9 mouse cellular contexts compared by ENCODE assay signal in the genomic region with DNA sequence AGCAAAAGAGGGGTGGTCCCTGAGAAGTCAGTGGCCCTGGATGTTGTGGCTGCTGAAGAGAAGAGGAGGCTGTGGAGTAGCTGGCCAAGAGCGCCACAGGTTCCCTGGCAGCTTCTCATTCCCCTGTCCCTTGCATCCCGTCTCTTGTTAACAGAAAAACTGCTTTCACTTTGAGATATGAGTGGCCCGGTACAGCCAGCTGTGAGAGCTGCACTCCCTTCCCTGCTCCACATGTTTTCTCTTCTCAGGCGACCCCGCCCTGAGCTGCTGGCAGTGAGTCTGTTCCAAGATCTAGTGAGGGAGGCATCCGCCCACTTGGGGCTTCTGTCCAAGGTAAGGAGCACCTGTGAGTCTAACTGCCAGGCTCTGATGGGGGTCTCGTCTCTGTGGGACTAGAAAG. TPM values are rescaled to one million over a fixed set of nuclear protein-coding genes. Genes with fewer than 3 reads are reported as not detected.
DNase-seq lines count a peak whose midpoint lies in the region; ATAC-seq and TF ChIP-seq lines count a peak whose summit lies in the region.
"Not testable (repeated sequence)": the region's sequence is repeated elsewhere in the genome, so short reads cannot be mapped to it uniquely, and the experiment has no call there.
"Had no signal": no experiment of that assay in that cellular context is flagged by ENCODE, and none has a peak within 500 bp of the region (broad histone marks: within the 10 kb centered on the region; RNA-seq: fewer than 3 reads in every experiment).

No protein-coding gene starts in this region.

- ATAC-seq in heart, embryonic 13.5 days (ENCODE audit: extremely low read depth, insufficient number of reproducible peaks, low FRiP score, low TSS enrichment); kidney, postnatal 0 days (replicated peaks; ENCODE audit: low FRiP score, low read depth): not testable (repeated sequence)

- H3K9me3 ChIP-seq in heart, embryonic 13.5 days; kidney, postnatal 0 days (replicated peaks; ENCODE audit: low read length): not testable (repeated sequence)

- not testable (repeated sequence) for H3K4me1 ChIP-seq in heart, embryonic 13.5 days; kidney, postnatal 0 days (replicated peaks; ENCODE audit: insufficient read depth, low read length); small intestine, adult 2 months (ENCODE audit: control insufficient read depth, insufficient read depth, insufficient read length, low read length)

- not testable (repeated sequence) for TF ChIP-seq POLR2A in small intestine, adult 2 months (IDR thresholded peaks at IDR 0.05; ENCODE audit: low read depth, low read length)

- TF ChIP-seq CTCF in kidney, postnatal 0 days (IDR thresholded peaks at IDR 0.05; ENCODE audit: low read depth); small intestine, adult 2 months (IDR thresholded peaks at IDR 0.05; ENCODE audit: extremely low read depth, insufficient read length, insufficient replicate concordance, low read depth, low read length): not testable (repeated sequence)

- not testable (repeated sequence) for H3K4me3 ChIP-seq in heart, embryonic 13.5 days; kidney, postnatal 0 days (replicated peaks; ENCODE audit: low read depth, low read length)
- peak overlapping the region; percentile 25 for H3K4me3 ChIP-seq in small intestine, adult 2 months (ENCODE audit: low read depth, low read length)

- not testable (repeated sequence) for H3K27me3 ChIP-seq in heart, embryonic 13.5 days (replicated peaks); kidney, postnatal 0 days (ENCODE audit: insufficient read depth, low read length); small intestine, adult 2 months (ENCODE audit: control insufficient read depth, insufficient read depth, low read length)

- H3K36me3 ChIP-seq in heart, embryonic 13.5 days; kidney, postnatal 0 days (ENCODE audit: insufficient read depth, low read length); small intestine, adult 2 months (ENCODE audit: control insufficient read depth, insufficient read depth, low read length): not testable (repeated sequence)

- not testable (repeated sequence) for H3K27ac ChIP-seq in heart, embryonic 13.5 days (replicated peaks)
- H3K27ac ChIP-seq in kidney, postnatal 0 days = peak overlapping the region; percentile 19; the same call in 1 of the 2 replicates
- H3K27ac ChIP-seq in small intestine, adult 2 months (ENCODE audit: insufficient read depth, low read depth, low read length) = peak overlapping the region; percentile 43; the same call in 1 of the 2 replicates

- WGBS in heart, embryonic 13.5 days = 30% methylated on average over 7 of the region's 7 CpGs
- 33% methylated on average over 6 of the region's 7 CpGs for WGBS in kidney, postnatal 0 days
- WGBS in small intestine, adult 2 months = 4% methylated on average over 7 of the region's 7 CpGs

- peak; percentile 23 for DNase-seq in 3134 (ENCODE audit: extremely low read depth, insufficient read length, low spot score)
- peak; percentile 30 for DNase-seq in adrenal gland, adult 2 months
- peak; percentile 48 for DNase-seq in gastrocnemius, postnatal 14 days
- peak; percentile 40 for DNase-seq in heart, postnatal 4 days
- DNase-seq in kidney, postnatal 0 days (ENCODE audit: low spot score) = not testable (repeated sequence)
- DNase-seq in lung, postnatal 10 days = peak; percentile 60

- intact Hi-C loops in gastrocnemius, postnatal 14 days (cut with DNase I; ENCODE audit: low total_unique reads) = not testable (repeated sequence)

- peak overlapping the region; percentile 28 for H3K4me2 ChIP-seq in heart, embryonic 13.5 days
- H3K4me2 ChIP-seq in kidney, postnatal 0 days (ENCODE audit: low read length) = not testable (repeated sequence)

- not testable (repeated sequence) for H3K9ac ChIP-seq in heart, embryonic 13.5 days; kidney, postnatal 0 days (ENCODE audit: low read depth, low read length)

RNA-seq across cellular contexts. Expression of a gene that starts 16.9 kb away (rescaled TPM):
- total RNA-seq in adrenal gland, adult 2 months (2021) = 10 to 100 TPM in 1 of 2 experiments, 1 to 10 TPM in 1; 8.3 to 14.2 TPM
- 8.8 and 22.2 TPM in 2 replicates for polyA plus RNA-seq in adrenal gland, adult 2 months (2012; rRNA removed)
- 1 to 10 TPM; 5.7 to 7.4 TPM for total RNA-seq in gastrocnemius, postnatal 14 days (2021)
- polyA plus RNA-seq in heart, embryonic 13.5 days (2015; fragmentation: Nextera tagmentation; extraction: Ambion mirVana) = 0.42 and 0.47 TPM in 2 replicates
- total RNA-seq in heart, postnatal 4 days (2021) = 1 to 10 TPM; 3.4 to 4.1 TPM
- polyA plus RNA-seq in kidney, postnatal 0 days (2015; fragmentation: Nextera tagmentation; extraction: Ambion mirVana) = 26.5 and 27.2 TPM in 2 replicates
- polyA plus RNA-seq in small intestine, adult 2 months (2012; rRNA removed) = 9.7 and 16.7 TPM in 2 replicates
- polyA plus RNA-seq: limb, embryonic 11.5 days had no signal
